Mouse (Mus musculus) thymus, postnatal 36 days (tissue): ENCODE results near the gene Abca4.

ENCODE experiments used
- DNase-seq, 2 experiments: peaks; one replicate each; pipeline ENCODE4 v3.0.0; 2022; ENCODE audit warnings: mixed read lengths in 2 of 2

Abca4 gene

DNA sequence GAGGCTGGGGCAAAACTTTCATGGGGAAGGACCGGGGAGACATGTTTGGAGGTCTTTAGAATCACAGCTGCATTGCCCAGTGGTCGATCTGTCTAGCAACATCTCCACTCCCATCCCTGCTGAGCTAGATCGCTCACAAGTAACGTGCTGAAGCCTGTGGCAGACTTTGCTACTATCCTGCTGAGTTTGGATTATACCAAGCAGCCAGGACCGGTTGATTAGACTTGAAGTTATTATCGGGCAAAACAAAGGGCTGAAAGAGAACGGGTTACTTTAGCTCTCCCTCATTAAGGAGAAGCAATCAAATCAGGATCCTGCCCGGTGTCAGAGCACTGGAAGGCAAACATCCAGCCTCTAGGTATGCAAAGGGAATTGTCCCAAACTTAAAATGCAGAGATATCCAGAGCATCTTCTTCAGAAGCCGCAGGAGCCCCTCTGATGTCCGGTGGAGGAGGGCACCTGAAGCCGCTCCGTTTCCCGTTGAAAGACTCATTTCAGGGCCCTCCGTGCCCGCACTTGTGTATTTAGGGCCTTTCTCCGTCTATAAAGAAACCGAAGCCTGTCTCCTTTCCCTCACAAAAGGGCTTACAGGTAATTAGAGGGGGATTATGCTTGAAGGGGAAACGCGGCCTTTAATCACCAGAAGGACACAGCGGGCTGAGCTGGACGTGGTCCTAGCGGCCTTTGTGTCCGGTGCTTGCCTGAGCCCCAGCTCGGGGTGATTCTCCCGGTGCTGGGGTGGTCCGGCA is at the start of gene Abca4:
TSS of gene Abca4 (plus strand) at position 645 of the 749 bp plus-strand sequence.
- no peak for DNase-seq

DNA sequence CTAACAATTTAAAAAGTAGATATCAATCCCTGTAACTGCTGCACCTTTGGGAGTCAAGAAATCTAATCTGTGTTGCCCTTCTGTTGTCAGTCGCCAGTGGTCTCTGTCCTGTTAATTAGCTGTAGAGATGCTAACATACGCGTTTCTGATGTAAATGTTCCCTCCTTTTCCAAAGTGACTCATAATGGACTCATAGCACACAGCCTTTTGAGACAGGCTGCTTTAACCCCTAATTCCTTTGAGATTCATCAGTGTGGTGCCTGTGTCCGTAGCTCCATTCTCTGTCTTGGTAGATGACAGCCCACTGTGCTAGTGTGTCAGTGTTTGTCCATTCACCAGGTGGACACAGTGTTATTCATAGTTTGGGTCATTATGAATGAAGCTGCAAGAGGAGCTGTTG is 49.1 kb upstream of the Abca4 start:
- DNase-seq = no peak

DNA sequence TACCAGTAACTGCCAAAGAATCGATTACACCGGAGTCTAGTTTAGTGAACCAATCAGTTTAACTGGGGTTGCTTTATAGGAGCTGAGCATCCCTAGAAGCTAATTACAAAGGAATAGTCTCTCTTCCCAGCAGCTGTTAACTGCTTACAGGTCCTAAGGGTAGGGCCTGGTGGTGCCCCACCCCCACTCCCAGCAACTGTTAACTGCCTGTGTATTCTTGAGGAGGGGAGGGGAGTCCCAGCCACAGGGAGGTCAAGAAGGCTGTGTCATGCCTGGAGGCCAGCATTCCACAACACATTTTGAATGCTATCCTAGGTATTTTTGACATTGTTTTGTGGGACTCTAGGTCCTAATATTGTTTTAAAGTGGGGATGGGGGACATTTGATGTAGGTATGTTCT is 44.3 kb upstream of the Abca4 start:
- no peak for DNase-seq

DNA sequence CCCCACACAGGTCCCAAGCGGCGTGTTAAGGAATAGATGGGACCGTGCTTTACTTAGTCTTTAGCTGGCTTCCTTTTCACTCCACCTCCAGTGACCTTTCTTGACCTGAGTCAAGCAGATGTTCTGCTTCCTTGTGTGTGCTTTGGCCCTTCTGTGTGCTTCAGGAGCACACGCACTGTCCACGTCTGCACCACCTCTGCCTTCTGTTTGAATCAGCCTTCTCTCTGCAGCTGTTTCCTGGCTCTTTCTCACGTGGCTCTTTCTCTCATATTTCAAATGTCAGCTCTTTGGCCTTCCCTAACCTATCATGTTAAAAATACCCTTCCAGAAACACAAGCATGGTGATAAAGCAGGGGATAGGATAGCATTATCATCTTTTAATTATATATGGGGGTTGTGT is 42.7 kb upstream of the Abca4 start:
- no peak for DNase-seq

DNA sequence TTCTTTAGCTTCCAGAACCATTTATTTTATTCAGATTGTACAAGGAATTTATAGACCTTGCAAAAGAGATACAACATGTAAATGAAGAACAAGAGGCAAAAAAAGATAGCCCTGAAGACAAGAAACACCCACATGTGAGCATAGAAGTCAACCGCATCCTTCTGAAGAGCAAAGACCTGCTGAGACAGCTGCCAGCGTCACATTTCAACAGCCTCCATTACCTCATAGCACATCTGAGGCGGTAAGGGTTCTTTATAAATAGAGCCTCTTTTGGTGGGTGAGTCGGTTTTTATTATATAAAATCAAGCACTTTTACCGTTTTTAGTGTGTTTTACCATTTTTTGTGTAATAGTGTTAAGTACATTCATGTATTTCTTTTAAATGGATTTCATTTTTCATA is 34.4 kb upstream of the Abca4 start:
- DNase-seq = no peak

DNA sequence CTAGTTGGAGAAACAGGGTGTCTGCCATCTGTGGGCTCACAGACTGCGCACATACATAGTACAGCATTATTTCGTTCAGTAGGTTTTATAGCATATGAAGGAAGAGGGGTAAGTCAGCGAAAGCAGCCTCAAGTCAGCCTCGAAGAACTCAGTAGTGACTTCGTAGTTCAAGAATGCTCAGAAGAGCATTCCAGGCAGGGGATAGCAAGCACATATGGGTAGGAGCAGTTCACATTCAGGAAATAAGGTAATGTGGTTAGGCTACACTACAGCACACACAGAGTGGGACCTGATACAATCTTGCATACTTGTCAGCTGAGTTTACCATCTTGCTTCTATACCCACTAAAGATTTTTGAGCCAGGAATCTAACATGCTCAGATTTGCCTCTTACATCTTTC is 34.0 kb upstream of the Abca4 start:
- no peak for DNase-seq

DNA sequence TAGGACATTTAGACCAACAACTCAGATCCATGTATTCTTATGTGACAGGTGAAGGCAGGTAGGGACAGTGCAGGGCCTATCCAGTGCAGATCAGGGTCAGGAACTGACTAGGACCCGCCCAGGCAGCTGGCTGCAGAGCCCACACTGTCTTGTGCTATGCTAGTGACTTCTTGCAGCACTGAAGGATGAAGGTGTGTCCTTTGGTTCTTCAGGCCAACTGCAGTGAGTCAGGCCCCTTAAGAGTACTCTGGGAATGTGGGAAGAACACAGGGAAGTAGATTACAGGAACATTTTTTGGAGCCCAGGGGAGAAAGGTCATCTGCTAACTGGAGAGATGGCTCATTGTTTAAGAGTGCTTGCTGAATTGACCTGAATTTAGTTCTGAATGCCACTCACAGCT is 31.8 kb upstream of the Abca4 start:
- DNase-seq = no peak

DNA sequence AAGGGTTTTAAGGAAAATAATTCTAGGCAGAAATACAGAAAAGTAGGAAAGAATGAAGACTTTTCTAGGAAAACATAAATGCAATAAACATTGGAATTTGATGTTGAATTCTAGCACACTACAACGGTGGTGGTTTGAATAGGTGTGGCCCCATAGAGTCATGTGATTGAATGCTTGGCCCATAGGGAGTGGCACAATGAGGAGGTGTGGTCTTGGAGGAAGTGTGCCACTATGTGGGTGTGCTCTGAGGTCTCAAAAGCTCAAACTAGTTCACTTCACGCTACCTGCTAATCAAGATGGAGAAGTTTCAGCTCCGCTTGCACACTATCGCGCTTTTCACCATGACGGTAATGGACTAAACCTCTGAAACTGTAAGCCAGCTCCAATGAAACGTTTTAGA is 25.8 kb upstream of the Abca4 start:
- no peak for DNase-seq

DNA sequence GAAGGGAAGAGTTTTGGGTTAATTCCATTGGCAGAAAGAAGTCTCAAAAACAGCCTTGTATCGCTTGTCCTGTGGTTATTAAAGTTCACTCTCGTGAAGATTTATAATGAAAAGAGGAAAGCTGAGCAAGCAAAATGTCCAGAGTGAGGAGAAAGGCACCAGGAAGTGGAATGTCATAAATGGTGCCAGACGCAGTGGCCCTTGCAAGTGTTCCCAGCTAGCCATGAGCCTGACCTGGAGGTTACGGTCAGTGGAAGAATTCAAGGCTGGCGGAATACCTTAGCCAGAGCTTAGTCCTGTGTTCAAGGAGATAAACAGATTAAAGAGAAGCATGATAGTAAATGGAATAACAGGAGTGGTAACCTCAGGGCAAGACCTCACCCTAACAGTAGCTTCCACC is 25.1 kb upstream of the Abca4 start:
- DNase-seq = no peak

DNA sequence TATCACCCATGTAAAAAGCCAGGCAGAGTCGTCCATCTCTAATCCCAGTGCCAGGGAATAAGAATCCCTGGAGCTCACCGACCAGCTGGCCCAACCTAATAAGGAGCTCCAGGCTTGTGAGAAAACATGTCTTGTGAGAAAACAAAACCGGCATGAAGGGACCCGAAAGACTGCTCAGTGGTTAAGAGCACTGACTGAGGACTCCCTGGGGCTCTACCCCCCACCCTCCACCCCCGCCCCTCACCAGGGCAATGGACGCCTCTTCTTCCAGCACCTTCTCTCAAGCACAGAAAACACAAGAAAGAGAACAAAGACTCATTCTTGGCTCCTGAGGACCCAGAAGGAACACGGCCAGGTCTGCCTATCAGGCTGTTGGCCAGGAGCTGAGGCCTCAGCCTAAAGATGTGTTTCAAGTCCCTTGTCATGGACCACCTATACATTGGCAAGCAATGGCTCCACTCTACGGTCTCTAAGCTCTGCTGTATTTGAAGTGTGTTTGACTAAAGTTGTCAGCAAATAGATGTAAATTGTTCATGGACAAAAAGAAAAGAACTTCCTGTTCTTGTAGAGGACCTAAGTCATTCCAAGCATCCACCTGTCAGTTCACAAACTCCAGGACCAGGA is 23.1 kb upstream of the Abca4 start:
- no peak for DNase-seq

DNA sequence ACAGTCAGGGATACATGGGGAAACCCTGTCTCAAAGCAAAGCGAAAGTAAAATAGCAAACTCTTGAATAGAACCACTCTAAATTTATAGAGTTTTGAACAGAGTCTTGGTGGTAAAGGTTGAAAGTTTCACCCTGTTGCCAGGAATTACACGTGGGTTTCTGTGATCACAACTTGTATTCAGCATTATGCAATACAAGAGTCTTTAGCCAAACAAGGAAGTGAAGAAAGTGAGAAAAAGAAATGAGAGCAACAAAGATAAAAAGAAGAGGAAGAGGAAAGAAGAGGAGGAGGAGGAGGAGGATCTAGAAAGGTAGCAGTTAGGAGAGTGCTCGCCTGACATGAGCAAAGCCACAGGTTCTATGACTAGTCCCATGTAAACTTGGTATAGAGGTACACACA is 21.9 kb upstream of the Abca4 start:
- no peak for DNase-seq

DNA sequence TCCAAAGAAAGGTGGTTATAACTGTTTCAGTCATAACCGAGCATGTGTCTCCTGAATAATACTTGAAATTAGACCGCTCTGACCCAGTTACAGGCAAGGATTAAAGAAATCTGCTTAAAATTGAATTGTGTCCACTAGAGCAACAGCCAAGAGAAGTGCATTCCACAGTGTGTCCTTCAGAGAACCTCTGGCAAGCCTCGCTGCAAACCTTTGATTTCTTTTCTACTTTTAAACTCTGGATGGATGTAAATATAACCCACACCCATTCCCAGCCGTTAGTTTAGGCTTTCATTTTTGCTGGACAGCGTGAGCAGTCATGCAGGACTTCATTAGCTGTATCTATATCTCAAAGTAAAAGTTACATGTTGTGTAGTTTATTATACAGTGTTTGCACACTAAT is 17.6 kb upstream of the Abca4 start:
- no peak for DNase-seq

DNA sequence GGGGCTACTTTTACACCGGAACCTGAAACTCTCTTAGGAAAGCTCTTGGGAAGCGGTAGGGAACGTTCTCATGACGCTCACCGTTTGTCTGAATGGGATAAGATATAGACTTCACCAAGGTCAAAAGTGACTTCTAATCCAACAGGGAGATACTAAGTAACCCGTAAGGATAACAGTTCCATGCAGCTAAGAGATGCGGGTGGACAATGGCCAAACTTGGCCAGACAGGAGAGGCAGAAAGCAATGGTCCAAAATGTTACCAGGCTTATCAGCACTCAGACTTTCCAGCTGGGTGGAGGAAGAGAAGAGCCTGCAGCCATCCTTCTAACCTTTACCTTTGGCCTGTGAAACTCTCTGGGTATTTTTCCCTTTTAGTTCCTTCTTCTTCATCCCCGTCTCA is 16.5 kb upstream of the Abca4 start:
- no peak for DNase-seq

DNA sequence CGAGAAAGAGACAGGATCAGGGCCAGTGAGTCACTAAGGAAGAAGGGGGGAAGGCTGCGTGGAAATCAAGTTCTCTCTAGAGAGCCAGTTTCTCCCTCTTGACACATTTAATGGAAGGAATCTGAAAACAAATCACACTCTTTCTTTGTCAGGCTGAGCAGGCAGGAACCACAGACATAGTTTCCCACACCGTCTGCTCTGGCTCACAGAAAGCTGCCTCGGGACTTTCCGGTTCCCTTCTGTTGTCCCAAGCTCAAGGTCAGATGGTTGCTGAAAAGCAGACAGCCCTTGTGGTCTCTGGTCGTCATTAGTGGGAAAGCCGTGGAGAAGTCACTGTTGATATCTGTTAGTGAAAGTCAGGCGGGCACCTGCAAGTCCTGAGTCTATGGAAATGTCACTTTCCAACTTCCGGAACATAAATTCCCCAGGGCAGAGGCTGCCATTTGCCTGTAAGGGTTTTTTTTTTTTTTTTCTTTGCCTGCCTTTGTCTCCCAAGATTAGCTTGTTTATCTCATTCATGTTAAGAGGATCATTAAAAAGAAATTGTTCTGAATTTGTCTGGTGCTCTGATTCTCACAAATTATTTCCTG is 10.9 kb upstream of the Abca4 start:
- DNase-seq = no peak

DNA sequence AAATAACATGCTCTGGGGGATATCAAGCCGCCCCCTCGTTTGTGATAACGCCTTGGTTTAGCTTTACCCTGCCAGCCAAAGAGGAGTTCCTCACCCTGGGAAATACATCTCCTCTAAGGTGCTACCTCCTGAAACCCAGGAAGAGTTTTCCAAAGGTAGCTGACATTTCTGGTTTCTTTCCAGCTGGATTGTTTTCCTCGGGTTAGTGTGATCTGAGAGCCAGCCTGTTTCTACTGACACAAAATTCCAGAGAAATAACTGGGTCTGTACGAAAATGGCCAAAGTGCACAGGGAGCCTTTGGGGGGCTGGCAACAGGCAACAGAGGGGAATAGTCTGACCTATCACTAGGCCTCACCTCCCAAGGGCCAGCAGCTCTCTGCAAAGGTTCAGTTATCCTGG is 10.0 kb upstream of the Abca4 start:
- DNase-seq = no peak

DNA sequence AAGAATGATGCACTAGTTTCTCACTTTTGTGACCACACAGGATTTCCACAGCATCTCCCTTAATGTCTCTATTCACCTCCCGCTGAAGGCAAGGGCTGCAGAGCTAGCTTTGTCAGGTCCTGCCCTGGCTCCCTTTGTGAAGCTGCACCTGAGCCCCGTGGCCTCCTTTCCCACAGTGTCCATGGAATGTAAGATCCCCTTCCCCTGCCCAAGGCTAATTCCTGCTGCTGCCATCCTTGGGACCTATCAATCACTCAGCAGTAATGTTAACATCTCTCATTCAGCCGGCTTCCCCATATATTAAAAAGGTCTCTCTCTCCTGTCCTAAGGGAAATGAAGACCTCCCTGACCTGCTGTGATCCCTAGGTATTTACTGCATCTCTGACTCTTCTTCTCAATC is 9.2 kb upstream of the Abca4 start:
- no peak for DNase-seq

DNA sequence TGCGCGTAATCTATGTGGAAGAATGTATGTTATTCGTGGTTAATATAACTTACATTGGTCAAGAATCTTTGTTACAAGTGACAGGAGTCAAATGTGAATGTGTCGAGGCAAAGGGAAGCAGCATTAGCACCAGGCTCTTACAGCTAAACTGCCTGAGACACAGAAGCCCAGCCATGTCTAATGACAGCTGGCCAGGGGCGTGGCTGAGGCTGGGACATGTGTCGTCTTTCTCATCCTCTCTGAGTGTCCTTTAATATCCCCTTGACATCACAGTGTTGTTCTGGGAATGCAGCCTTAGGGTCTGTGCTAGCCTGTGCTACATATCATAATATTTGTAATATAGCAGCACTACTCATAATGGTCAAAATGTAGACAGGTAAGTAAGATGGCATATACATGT is 3.7 kb upstream of the Abca4 start:
- DNase-seq = no peak

DNA sequence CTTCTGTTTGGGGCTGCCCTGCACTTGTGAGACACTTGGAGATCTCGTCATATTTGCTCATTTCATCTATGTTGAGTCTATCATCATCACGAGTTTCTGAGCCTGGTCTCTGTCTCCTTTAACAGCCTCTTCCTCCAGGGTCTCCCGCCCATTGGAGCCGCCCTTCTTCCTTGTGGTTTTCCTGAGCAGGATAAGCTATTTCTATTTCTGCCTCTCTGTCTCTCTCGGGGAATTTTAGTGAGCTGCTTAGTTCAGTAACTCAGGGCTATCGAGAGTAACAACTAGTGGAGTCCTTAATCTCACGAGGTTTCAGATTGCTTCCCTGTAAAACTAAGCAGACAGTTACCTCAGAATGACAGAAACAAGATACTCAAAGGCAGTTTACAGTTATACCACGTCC is 1.1 kb upstream of the Abca4 start:
- no peak for DNase-seq

DNA sequence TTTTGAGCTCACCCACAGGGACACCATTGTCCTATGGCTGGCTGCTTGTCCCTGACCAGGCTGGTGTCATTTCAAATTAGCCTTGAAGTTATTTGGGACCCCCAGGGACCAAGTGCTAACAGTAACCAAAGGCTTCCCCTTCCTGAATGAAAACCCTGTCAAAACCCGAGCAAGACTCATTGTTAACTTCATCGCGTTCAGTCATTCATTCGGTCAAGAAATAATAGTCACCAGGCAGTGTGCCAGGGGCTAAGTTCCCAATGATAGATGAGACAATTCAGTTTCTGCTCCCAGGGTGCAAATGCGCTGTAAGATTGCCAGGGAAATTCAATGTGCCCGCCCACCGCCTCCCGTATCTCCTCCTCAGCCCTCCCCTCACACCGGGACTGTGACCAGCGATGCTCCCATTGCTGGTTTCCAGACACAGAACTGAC is 2.0 kb downstream of the Abca4 start:
- no peak for DNase-seq

DNA sequence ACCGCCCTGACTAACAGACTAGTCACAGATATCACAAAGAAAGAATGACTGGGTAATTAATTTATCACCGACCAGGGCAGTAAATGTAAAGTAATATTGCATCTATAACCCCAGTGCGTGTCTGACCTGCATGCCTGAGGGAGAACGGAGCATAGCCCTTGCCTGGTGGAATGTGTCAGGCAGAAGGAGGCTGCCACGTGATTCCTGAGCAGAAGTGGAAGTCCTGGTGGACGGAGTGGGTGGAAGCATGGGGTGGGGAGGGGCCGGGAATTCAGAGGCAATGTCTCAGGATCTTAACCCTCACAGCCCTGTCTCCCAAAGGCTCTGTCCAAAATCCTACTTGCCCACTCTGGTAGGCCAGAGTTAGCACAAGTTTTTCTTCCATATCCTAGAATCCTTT is 3.2 kb downstream of the Abca4 start:
- no peak for DNase-seq

DNA sequence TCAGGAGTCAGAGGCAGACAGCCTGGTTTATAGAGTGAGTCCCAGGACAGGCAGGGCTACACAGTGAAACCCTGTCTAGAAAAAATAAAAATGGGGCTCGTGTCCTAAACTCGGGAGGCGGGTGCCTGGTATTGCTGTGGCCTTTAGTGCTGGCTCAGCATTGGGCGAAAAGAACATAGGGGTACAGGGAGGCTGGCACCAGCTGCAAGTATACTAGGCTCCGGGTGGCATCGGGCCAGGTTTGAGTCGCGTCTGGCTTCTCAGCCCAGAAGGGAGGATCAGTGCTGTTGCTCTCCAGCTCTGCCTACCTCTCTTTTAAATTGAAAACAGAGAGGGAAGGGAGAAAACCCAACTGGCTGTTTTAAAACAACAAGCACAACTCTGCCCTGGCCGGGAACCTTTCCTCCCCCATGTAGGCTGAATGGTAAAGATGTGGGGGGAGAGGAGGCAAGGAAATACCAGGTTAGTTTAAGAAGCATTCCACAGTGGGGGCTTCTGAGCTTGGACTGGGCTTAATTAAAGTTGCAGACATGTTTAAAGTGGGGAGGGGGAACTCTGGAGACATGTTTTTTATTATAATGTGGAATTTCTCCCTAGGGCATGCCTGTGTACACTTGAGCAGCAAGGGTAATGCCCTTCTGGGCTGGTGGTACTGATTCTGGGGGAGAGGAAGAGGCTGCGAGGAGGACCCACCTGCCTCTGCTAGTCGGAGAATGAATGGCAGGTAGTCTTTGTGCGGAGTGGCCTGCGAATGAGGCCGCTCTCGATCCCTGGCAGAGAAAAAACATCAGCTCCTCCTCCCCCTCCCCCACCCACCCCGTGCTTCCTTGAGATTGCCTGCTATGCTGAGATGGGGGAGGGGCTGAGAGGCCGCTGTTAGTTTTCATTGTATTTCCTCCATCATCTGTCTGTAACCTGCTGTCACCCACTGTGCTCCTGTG is 3.9 kb downstream of the Abca4 start:
- no peak for DNase-seq

DNA sequence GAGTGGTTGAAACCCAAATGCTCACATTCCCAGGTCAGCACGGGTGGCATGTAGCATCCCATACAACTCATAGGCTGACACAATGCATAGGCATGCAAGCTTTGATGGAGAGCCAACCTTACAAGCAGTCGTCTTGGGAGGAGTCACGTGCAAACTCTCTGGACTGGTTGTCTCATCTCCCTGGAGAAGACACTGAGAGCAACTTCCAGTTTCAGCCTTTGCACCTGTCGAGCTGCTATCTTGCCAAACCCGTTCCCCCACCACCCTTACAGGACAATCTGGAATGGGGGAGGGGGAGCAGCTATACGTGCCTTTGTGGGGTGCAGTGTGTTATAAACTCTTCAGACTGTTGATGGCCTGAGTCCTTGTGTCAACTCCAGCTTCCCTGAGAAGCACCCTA is 4.9 kb downstream of the Abca4 start:
- no peak for DNase-seq

DNA sequence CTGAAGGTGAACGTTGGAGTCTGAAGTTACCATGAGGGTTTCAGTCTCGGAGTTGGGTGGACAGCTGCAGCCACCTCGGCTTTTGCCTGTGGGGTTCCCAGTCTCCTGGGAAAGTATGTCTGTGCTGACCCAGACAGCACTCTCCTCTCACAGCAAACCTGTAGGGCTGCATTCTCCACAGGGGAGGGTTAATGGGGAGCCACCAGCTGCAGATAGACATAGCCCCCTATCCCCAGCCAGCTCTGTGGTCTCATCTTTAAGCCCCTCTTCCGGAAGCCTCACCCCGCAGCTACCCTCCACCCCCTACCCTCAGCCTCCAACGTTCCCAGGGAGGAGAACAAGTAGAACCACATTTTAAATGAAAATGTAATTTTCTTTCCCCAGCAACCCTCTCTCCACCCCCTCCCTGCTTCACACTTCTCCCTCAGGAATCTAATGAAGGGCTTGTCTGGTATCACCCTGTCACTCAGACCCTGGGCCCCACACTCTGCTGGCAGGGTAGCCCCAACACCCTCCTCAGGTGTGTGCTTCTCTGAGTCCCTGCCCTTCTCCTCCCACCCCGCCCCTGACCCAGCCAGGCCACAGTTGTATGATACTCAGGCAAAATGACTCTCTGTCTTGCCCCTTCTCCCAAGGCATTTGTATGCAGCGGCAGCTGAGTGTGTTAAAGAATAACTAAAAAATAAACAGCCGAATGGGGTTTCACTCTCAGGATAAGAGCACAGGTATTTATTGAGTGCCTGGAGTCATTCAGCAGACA is 14.4 kb downstream of the Abca4 start:
- DNase-seq = no peak
